Mouse (Mus musculus): Measurements from ENCODE around the gene Tamm41.

DNA sequence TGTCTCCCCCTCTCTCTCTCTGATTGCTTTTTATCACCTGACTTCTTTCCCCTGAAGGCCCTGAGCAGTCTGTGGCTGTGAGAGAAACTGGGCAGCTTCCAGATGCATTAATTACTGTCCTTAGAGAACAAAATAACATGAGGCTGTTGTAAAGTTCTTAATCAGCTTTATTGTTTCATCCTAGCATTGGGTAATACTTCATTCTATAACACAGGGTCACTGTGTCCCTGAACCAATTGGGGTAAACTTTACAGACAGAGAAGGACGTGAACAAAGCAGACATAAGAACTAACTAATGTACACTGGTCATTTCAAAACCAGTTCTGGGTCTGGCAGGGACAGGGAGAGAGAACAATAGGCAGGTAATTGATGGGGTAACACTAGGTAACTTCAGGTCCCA is 8.4 kb upstream of the Tamm41 start:
- TF ChIP-seq CTCF (IDR thresholded peaks at IDR 0.05; ENCODE audit: borderline replicate concordance, control insufficient read depth, extremely low read depth, insufficient read depth, low read length, poor library complexity) (no peak), POLR2A (IDR thresholded peaks at IDR 0.05; ENCODE audit: control insufficient read depth, extremely low read depth, insufficient read depth, low read length, poor library complexity) (no peak)

Data from thymus, adult 2 months (tissue).